Mouse (Mus musculus) midbrain, embryonic 15.5 days (tissue): Measurements from ENCODE around the gene Catip. TPM values are rescaled to one million over a fixed set of nuclear protein-coding genes. Genes with fewer than 3 reads are reported as not detected.
"Not testable (repeated sequence)": the region's sequence is repeated elsewhere in the genome, so short reads cannot be mapped to it uniquely, and the experiment has no call there.

Experiments used
- ATAC-seq: fragments of 200-750 bp; cut with Nextera tagmentation; replicated peaks from 2 replicates; pipeline ENCODE4 v1.8.0; 2017; ENCODE audit warnings: moderate TSS enrichment
- H3K27ac ChIP-seq: fragments of 300-500 bp; sonication (generic); 2 replicates; pipeline ENCODE4 v1.5.1; 2015; ENCODE audit warnings: mild to moderate bottlenecking, inconsistent platforms
- H3K27me3 ChIP-seq: fragments of 300-500 bp; sonication (generic); replicated peaks from 2 replicates; pipeline ENCODE4 v1.6.1; 2015; ENCODE audit warnings: inconsistent platforms
- H3K36me3 ChIP-seq: fragments of 300-500 bp; sonication (generic); replicated peaks from 2 replicates; pipeline ENCODE4 v1.6.1; 2015; ENCODE audit warnings: inconsistent platforms
- H3K4me1 ChIP-seq: fragments of 300-500 bp; sonication (generic); 2 replicates; pipeline ENCODE4 v1.6.1; 2015; ENCODE audit warnings: inconsistent platforms
- H3K4me2 ChIP-seq: fragments of 300-500 bp; sonication (generic); 2 replicates; pipeline ENCODE4 v1.6.1; 2015; ENCODE audit warnings: inconsistent platforms, mild to moderate bottlenecking, moderate library complexity
- H3K4me3 ChIP-seq: fragments of 300-500 bp; sonication (generic); 2 replicates; pipeline ENCODE4 v1.5.1; 2015; ENCODE audit warnings: mild to moderate bottlenecking, inconsistent platforms
- H3K9ac ChIP-seq: fragments of 300-500 bp; sonication (generic); 2 replicates; pipeline ENCODE4 v1.6.1; 2015; ENCODE audit warnings: mild to moderate bottlenecking, inconsistent platforms
- H3K9me3 ChIP-seq: fragments of 300-500 bp; sonication (generic); 2 replicates; pipeline ENCODE4 v1.6.1; 2016; ENCODE audit warnings: inconsistent platforms
- WGBS: fragments of 180-500 bp; shearing (Covaris S2); methylation state at CpG from one replicate; pipeline ENCODE4 v1.1.7; 2015; ENCODE audit warnings: mixed read lengths; 5-methylcytosine and 5-hydroxymethylcytosine counted together
- polyA plus RNA-seq: library from polyadenylated mRNA; unstranded; fragments of >200 nt; fragmentation: Nextera tagmentation; extraction: Ambion mirVana; gene quantifications from 2 replicates; pipeline ENCODE4 v1.2.1, GENCODE M21; 2015

The Catip gene
- 0.68 and 1.9 TPM in 2 replicates for polyA plus RNA-seq

DNA sequence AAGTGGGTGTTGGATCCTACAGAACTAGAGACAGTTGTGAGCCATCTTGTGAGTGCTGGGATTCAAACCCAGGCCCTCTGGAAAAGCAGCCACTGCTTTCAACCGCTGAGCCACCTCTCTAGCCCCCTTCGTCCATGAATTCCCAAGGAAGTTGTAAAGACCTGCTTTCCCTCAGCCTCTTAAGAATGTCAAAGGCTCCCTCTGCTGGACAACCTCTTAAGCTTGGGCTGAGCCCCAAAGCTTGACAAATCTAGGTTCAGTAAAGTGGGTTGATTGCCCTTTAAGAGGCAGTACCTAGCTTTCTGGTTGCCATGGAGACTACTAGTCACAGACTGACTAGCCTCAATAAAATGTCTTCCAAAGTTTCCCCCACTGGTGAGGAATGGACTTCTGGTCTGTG lies at the start of gene Catip:
Gene Catip, plus strand, starts transcription at position 297 of the 400 bp plus-strand sequence.
- H3K9ac ChIP-seq = no peak within 1 kb of the TSS
- no peaks in the 10 kb centered on the region for H3K27me3 ChIP-seq
- H3K9me3 ChIP-seq = no peaks in the 10 kb centered on the region
- H3K4me3 ChIP-seq = no peak within 1 kb of the TSS
- no peak within 1 kb of the TSS for H3K4me2 ChIP-seq
- no peak within 1 kb of the TSS for H3K27ac ChIP-seq
- H3K36me3 ChIP-seq = no peaks in the 10 kb centered on the region
- WGBS = 0% methylated on average over 2 of the region's 2 CpGs
- H3K4me1 ChIP-seq = 0 out of 2 replicates have a peak, but pooled peaks cover 5% of the 10 kb centered on the region
- peak; percentile 85 for ATAC-seq

DNA sequence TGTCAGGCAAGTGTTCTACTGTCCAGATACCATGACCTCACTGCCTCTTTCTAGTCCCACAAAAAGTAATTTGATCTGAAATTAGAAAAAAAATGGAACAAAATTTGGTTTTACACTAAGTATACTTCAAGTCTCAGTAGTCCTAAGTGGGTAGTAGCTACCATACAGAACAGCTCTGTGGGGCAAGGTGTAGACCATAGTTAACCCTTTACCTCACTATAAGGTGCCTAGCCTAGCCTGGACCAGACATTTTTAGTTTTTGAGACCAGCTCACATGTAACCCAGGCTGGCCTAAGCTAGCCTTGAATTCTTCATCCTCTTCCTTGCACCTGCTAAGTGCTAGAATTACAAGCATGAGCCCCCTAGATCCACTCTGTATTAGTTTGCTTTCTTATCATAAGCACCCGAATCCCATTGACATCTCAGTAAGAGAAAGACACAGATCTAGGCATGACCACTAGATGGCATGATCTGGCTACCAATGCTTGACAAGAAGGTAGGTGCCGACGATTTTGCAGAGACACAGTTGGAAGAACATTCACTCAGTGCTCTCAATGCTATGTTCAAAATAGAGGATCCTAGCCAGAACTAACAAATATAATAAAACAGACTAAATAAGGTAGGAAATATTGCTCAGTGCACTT lies 48.7 kb upstream of the Catip start:
- no peaks in the 10 kb centered on the region for H3K4me1 ChIP-seq
- H3K27ac ChIP-seq = no peak overlapping the region
- no peaks in the 10 kb centered on the region for H3K36me3 ChIP-seq
- no peak overlapping the region for H3K4me2 ChIP-seq
- H3K4me3 ChIP-seq = no peak overlapping the region
- H3K27me3 ChIP-seq = no peaks in the 10 kb centered on the region
- WGBS = 7% methylated on average over 3 of the region's 3 CpGs
- peak; percentile 60 for ATAC-seq
- H3K9me3 ChIP-seq = no peaks in the 10 kb centered on the region
- H3K9ac ChIP-seq = no peak overlapping the region

DNA sequence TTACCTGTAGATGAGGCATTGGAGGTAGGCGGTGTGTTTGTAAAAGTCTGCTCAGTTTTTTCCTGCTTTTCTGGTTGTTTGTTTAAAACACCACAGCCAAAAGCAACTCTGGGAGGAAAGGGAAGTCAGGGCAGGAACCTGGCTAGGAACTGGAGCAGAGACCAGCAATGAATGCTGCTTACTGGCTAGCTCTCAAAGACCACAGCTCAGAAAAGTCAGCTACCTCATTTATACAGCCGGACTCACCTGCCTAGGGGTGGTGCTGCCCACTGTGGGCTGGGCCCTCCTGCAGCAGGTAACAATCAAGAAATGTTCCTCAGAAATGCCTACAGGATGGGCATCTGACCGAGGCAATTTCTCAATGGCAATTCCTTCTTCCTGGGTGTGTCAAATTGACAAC lies 47.1 kb upstream of the Catip start:
- WGBS = 91% methylated on average over 3 of the region's 3 CpGs
- no peak for ATAC-seq

DNA sequence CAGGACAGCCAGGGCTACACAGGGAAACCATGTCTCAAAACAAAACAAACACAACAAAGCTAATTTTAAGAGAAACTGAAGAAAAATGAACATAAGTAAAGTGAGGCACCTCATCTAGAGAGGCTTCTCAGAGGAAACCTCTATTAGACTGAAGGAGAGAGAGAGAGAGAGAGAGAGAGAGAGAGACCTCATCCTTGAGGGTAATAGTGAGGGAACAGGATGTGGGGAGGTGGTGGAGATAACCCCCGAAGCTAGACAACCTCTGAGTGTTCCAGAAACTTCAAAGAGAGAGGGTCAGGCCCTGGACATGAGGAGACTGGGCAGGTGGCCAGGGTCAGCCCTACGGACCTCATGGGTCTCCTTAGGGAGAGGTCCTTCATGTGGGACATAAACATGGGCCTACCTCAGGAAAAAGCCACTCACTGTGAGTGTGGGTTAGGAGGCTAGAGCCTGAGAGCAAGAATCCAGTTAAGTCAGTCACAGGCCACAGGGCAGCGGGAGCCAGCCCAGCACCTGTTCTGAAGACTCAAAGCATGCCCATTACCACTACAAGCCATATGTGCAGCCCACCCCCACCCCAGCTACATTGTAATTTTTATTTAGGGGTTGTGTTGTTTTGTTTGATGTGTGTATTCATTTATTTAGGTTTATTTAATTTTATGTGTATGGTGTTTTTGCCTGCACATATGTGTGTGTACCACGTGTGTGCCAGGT lies 45.6 kb upstream of the Catip start:
- Histone ChIP-seq H3K27me3 (no peaks in the 10 kb centered on the region), H3K4me3 (no peak overlapping the region), H3K27ac (no peak overlapping the region), H3K9me3 (no peaks in the 10 kb centered on the region), H3K9ac (no peak overlapping the region), H3K4me2 (no peak overlapping the region), H3K4me1 (no peaks in the 10 kb centered on the region), H3K36me3 (no peaks in the 10 kb centered on the region)
- ATAC-seq = no peak
- WGBS = 85% methylated on average over 4 of the region's 4 CpGs

More for the DNA sequence above, 47.1 kb upstream of the Catip start:
- Histone ChIP-seq H3K4me3 (no peak overlapping the region), H3K27ac (no peak overlapping the region), H3K9ac (no peak overlapping the region), H3K27me3 (no peaks in the 10 kb centered on the region), H3K9me3 (no peaks in the 10 kb centered on the region), H3K4me1 (no peaks in the 10 kb centered on the region), H3K36me3 (no peaks in the 10 kb centered on the region), H3K4me2 (no peak overlapping the region)

DNA sequence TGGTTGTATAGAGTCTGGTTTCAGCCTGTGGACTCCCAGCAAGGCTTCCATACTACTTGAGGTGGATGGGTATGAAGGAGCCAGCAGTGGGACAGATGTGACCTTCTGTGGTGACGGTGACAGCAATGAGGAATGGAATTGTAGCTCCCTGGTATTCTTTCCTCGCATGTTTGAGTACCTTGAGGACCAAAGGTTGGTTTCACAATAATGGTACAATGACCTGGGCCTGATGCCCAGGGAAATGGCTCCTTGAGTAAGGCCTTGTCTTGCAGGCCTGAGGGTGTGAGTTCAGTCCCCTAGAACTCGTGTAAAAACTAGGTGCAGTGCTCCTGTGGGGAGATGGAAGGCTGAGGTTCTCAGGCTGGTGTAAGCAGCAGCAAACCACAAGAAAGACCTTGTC lies 43.2 kb upstream of the Catip start:
- Histone ChIP-seq H3K27ac (no peak overlapping the region), H3K4me2 (no peak overlapping the region), H3K4me1 (no peaks in the 10 kb centered on the region), H3K9ac (no peak overlapping the region), H3K9me3 (no peaks in the 10 kb centered on the region), H3K27me3 (no peaks in the 10 kb centered on the region), H3K36me3 (no peaks in the 10 kb centered on the region), H3K4me3 (no peak overlapping the region)
- 95% methylated on average over 3 of the region's 3 CpGs for WGBS
- ATAC-seq = no peak

DNA sequence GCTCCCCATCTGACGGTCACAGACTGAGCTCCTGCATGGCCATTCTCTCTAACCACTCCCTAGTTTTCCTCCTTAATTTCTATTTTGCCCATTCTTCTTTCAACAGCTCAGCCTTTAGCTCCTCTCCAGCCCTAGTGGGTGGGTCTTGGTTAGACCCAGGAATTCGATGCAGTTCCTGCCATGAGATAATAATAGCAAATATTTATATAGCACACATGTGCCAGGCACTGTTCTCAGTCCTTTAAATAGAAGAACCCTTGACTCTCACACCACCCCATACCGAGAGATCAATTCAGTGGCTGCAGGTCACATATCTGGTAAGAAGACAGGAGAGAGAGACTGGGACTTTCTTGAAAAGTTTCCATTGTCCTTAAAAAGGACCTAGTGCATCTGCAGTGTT lies 40.5 kb upstream of the Catip start:
- 90% methylated on average over 3 of the region's 3 CpGs for WGBS
- no peaks in the 10 kb centered on the region for H3K9me3 ChIP-seq

DNA sequence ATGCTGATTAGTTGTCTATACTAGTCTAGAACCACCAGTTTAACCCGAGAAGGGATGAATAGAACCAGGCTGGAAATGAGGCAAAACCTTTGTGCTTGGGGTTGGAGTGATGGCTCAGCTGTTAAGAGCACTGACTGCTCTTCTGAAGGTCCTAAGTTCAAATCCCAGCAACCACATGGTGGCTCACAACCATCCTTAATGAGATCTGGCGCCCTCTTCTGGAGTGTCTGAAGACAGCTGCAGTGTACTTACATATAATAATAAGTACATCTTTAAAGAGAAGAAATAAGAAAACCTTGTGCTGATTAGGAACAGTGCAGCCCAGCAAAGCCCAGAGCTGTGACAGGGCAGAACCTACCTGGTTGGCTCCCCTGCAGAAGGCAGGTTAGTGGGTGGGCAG lies 35.0 kb upstream of the Catip start:
- H3K27ac ChIP-seq, H3K4me2 ChIP-seq, ATAC-seq, H3K9me3 ChIP-seq, H3K36me3 ChIP-seq, H3K4me3 ChIP-seq, H3K27me3 ChIP-seq, H3K4me1 ChIP-seq, H3K9ac ChIP-seq: not testable (repeated sequence)
- WGBS = 71% methylated on average over 2 of the region's 2 CpGs

More for the DNA sequence above, 40.5 kb upstream of the Catip start:
- no peak overlapping the region for H3K4me3 ChIP-seq
- no peaks in the 10 kb centered on the region for H3K27me3 ChIP-seq
- no peak overlapping the region for H3K9ac ChIP-seq
- no peak overlapping the region for H3K27ac ChIP-seq
- H3K4me1 ChIP-seq = no peaks in the 10 kb centered on the region
- no peak for ATAC-seq
- H3K4me2 ChIP-seq = no peak overlapping the region
- H3K36me3 ChIP-seq = no peaks in the 10 kb centered on the region

DNA sequence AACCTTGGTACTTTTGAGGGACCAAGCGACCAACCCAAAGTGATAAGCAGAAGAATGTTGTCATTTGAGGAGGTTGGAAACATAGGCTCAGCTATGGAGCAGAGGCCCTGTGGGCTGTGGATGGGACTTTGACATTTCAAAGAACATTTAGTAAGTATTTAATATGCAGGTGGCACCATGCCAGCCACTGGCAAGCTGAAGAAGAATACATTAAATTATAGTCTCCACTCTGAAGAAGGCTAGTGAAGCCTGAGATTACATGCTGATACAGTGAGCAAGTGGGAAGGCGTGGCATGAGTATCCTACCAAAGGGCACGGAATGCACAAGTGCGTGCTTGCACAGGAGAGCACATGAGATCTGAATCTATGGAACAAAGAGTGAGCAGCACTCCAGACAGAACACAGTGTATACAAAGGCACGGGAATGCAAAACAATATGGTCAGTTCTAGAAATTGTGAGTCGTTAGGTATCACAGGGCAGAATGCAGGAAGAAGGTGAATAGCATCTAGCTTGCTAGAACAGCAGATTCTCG lies 31.9 kb upstream of the Catip start:
- Histone ChIP-seq H3K4me3 (no peak overlapping the region), H3K36me3 (no peaks in the 10 kb centered on the region), H3K4me2 (no peak overlapping the region), H3K4me1 (peaks cover 18% of the 10 kb centered on the region), H3K9ac (no peak overlapping the region), H3K27me3 (no peaks in the 10 kb centered on the region), H3K9me3 (no peaks in the 10 kb centered on the region), H3K27ac (no peak overlapping the region)
- ATAC-seq = no peak
- WGBS = 81% methylated on average over 7 of the region's 7 CpGs

DNA sequence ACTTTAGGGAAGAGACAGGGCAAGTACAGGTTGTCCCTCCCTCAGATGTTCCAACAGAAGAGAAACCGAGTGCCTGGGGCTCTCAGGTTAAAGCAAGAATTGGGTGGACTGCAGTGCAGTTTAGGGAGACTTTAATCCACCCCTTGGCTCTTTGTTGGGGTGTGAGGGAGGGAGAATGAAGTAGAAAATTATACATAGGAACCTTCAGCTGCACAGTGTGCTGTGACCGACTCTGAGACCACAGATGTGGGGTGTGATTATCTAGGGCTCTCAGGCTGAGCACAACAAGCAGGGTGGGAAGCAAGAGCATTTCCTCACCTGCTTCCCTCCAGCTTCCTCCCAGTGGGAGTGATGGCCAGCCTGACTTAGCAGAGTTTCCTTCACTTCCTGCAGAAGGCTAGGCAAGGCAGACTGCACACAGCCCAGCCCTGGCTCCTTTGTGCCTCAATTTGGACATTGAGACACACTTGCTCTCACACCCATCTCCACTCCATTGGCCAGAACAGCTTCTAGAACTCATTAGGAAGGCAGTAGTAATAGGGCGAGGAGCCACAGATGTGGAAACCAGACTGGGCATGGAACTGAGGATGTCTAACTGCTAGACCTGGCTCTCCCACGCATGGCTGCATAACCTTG lies 30.7 kb upstream of the Catip start:
- Histone ChIP-seq H3K27ac (peak overlapping the region; percentile 39; the same call in 1 of the 2 replicates), H3K36me3 (no peaks in the 10 kb centered on the region), H3K4me1 (peaks cover 20% of the 10 kb centered on the region), H3K9ac (no peak overlapping the region), H3K4me2 (no peak overlapping the region), H3K27me3 (no peaks in the 10 kb centered on the region), H3K9me3 (no peaks in the 10 kb centered on the region), H3K4me3 (no peak overlapping the region)
- ATAC-seq = no peak
- WGBS = 84% methylated on average over 4 of the region's 4 CpGs

DNA sequence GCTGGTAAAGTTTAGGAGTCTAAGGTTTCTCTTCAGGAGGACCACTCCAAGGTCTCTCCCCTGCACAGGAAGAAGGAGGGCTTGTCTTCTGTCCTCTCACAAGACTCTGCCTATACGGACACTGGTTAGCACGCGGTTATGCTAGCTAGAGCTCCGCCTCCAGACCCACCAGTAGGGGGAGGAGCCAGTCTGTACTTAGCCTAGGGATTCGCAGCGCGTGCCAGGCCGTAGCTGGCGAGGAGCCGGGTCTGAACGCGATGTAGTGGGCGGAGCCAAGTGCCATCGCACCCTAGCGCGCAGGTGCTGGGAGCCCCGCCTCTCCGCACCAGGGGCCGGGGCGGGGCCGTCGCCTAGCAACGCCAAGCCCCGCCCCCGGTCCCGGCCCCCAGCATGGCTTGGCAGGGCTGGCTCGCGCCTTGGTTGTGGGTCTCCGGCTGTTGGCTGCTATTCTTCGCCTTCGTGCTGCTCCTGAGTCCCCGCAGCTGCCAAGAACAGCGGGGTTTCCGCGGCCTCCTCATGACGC lies 29.6 kb upstream of the Catip start:
- peak overlapping the region; percentile 83 for H3K27ac ChIP-seq
- H3K27me3 ChIP-seq = no peaks in the 10 kb centered on the region
- under 1% methylated on average over 35 of the region's 36 CpGs for WGBS
- ATAC-seq = peak; percentile 96
- H3K36me3 ChIP-seq = no peaks in the 10 kb centered on the region
- no peaks in the 10 kb centered on the region for H3K9me3 ChIP-seq
- H3K9ac ChIP-seq = peak overlapping the region; percentile 53
- peak overlapping the region; percentile 51 for H3K4me3 ChIP-seq
- H3K4me1 ChIP-seq = peaks cover 20% of the 10 kb centered on the region
- H3K4me2 ChIP-seq = peak overlapping the region; percentile 92

DNA sequence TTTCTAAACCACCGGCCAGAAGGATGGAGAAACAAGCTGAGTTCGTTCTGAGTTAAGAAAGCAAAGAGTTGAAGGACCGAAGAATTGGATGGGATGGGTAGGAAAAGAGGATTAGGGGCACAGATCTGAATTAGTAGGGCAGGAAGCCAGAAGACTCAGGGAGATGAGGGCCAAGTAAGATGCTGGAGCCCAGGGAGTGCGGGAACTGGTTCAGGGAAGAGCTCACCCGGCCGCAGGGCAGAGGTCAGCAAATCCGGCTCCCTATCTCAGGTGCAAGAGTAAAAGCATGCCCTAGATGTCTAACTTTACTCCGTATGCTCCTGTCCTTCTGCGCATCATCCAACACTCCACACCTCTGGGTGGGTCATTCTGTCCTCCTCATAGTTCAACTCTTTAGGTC lies 29.0 kb upstream of the Catip start:
- peak overlapping the region; percentile 51 for H3K4me3 ChIP-seq
- H3K27ac ChIP-seq = peak overlapping the region; percentile 83
- no peaks in the 10 kb centered on the region for H3K36me3 ChIP-seq
- peak overlapping the region; percentile 53 for H3K9ac ChIP-seq
- H3K27me3 ChIP-seq = no peaks in the 10 kb centered on the region
- peak overlapping the region; percentile 92 for H3K4me2 ChIP-seq
- peaks cover 20% of the 10 kb centered on the region for H3K4me1 ChIP-seq
- WGBS = 2% methylated on average over 9 of the region's 9 CpGs
- no peaks in the 10 kb centered on the region for H3K9me3 ChIP-seq
- peak; percentile 10; the same call in 1 of the 2 replicates for ATAC-seq

DNA sequence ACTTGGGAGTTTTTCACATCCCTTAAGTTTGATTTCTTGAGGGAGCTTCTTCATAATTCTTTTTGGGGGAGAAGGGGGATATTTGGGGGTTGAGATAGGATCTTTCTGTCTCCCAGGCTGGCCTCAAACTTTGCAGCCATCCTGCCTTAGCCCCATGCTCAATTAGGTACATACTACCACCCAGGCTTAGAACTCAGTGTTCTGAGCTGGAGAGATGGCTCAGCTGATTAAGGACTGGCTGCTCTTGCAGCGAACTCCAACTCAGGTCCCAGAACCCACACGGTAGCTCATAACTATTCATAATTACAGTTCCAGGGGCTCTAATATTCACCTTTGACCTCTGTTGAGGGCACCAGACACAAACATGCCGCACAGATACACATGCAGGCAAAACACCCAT lies 27.3 kb upstream of the Catip start:
- H3K4me3 ChIP-seq = no peak overlapping the region
- H3K4me1 ChIP-seq = peaks cover 20% of the 10 kb centered on the region
- 87% methylated on average over 3 of the region's 3 CpGs for whole genome bisulfite sequencing
- no peaks in the 10 kb centered on the region for H3K36me3 ChIP-seq
- ATAC-seq = no peak
- H3K9me3 ChIP-seq = no peaks in the 10 kb centered on the region
- H3K4me2 ChIP-seq = no peak overlapping the region
- H3K27me3 ChIP-seq = no peaks in the 10 kb centered on the region
- no peak overlapping the region for H3K27ac ChIP-seq
- no peak overlapping the region for H3K9ac ChIP-seq
